Mouse (Mus musculus) bone marrow macrophage, adult 2 months (primary cell): ENCODE measurements around the gene Edf1.

Source experiments
- CTCF ChIP-seq: IDR thresholded peaks from 2 replicates; pipeline ENCODE4 v1.5.1; 2012; ENCODE audit warnings: low read depth, mild to moderate bottlenecking, low read length, moderate library complexity
- POLR2A ChIP-seq: IDR thresholded peaks from 2 replicates; pipeline ENCODE4 v1.6.1; 2012; ENCODE audit warnings: mild to moderate bottlenecking, low read depth, low read length, borderline replicate concordance

DNA sequence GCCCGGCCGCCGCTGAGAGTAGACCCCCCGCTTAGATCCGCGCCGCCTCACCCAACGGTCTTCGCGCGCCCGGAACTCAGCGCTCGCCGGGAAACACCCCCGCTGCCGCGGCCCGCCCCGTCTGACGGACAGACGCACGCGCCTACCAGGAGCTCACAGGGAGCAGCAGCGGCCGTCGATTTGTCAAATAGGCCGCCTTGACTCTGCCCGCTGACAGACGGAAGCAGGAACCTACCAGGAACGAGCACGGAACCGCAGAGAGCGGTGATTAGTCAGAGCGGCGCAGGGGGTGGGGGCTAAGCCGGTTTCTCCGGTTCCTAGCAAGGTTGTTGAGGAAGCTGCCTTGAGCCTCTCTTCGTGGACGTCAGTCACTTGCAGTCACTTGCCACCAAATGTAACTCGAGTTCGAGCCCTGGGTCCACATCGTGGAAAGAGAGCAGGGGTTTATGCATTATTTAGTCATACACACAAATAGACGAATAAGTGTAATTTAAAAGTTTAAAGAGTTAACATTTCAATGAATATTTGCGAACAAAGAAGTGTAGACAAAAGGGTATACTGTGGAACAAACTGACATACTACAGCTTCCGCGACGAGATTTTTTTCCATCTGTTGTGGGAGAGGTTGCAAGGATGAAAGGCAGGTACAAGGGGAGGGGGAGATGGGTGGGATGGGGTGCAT is 10.7 kb upstream of the Edf1 start, which contains the start of gene Traf2:
- TF ChIP-seq CTCF = no peak
- no peak for TF ChIP-seq POLR2A
